Mouse (Mus musculus) liver, adult 2 months (tissue): ENCODE measurements around the gene Tmem60.

ENCODE experiments used
- CTCF ChIP-seq: fragments of 200-500 bp; IDR thresholded peaks from 2 replicates; pipeline ENCODE4 v1.5.1; 2011; ENCODE audit warnings: low read depth, low read length, control low read depth
- POLR2A ChIP-seq: fragments of 200-500 bp; IDR thresholded peaks from 2 replicates; pipeline ENCODE4 v1.6.1; 2011; ENCODE audit warnings: low read length, control low read depth; ENCODE audit not compliant: insufficient read depth; ENCODE audit errors: extremely low read depth

DNA sequence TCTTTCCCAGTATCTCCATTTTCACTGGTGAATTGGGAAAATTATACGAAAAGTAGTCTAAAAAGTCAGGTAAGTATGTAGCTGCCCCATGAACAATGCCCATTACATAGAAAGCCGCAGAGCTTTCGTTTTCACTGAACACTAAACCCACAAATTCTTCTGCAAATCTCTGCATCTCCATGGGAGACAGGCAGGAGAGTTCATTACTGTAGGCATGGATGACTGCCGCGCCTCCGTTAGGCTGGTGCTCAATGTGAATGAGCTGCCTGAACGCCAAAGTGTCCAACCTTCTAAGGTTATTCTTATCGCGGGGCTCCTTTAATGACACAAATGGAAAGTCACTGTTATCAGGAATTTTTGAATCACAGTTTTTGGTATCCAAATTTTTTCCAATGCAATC is 37.6 kb downstream of the Tmem60 start:
- TF ChIP-seq POLR2A (no peak), CTCF (no peak)
